ENCODE assay signal across 8 mouse cellular contexts in genomic region chr13:35604061-35604460, GRCm38 (mm10). TPM values are rescaled to one million over a fixed set of nuclear protein-coding genes. Genes with fewer than 3 reads are reported as not detected.
A peak's percentile ranks its signal among the peaks of the same experiment; 100 is the strongest.
DNase-seq lines count a peak whose midpoint lies in the region; ATAC-seq and TF ChIP-seq lines count a peak whose summit lies in the region.

No protein-coding gene starts in this region.

- no peaks in the 10 kb centered on the region for H3K79me3 ChIP-seq in C2C12 (ENCODE audit: low read depth)

- no peaks in the 10 kb centered on the region for H3K9me3 ChIP-seq in heart, embryonic 10.5 days
- H3K9me3 ChIP-seq in limb, embryonic 15.5 days: no peaks in the 10 kb centered on the region
- H3K9me3 ChIP-seq in midbrain, embryonic 11.5 days (ENCODE audit: control insufficient read depth, low read length): no peaks in the 10 kb centered on the region
- H3K9me3 ChIP-seq in hindbrain, embryonic 11.5 days (ENCODE audit: control insufficient read depth, low read length): no peaks in the 10 kb centered on the region

- peak; percentile 96 for DNase-seq in heart, adult 11 months
- DNase-seq in heart, embryonic 10.5 days (ENCODE audit: low spot score): no peak
- DNase-seq in gastrocnemius, adult 18-20 months (ENCODE audit: low spot score): peak; percentile 24
- no peak for DNase-seq in midbrain, embryonic 11.5 days (ENCODE audit: low spot score, missing footprints)
- DNase-seq in testis, postnatal 14 days (ENCODE audit: low spot score): no peak
- no peak for DNase-seq in hindbrain, embryonic 11.5 days (ENCODE audit: low spot score)

- 54% methylated on average over 1 of the region's 1 CpGs for WGBS in heart, embryonic 10.5 days
- WGBS in limb, embryonic 15.5 days: 27% methylated on average over 1 of the region's 1 CpGs
- 100% methylated on average over 1 of the region's 1 CpGs for WGBS in midbrain, embryonic 11.5 days
- WGBS in hindbrain, embryonic 11.5 days: 100% methylated on average over 1 of the region's 1 CpGs

- no peaks in the 10 kb centered on the region for H3K4me1 ChIP-seq in heart, embryonic 10.5 days
- H3K4me1 ChIP-seq in limb, embryonic 15.5 days: peaks cover 7% of the 10 kb centered on the region
- H3K4me1 ChIP-seq in midbrain, embryonic 11.5 days (ENCODE audit: control insufficient read depth, insufficient read depth, low read length): no peaks in the 10 kb centered on the region
- no peaks in the 10 kb centered on the region for H3K4me1 ChIP-seq in hindbrain, embryonic 11.5 days (replicated peaks; ENCODE audit: control insufficient read depth, insufficient read depth, low read length)

- no peak overlapping the region for H3K27ac ChIP-seq in heart, embryonic 10.5 days
- peak overlapping the region; percentile 43; the same call in 1 of the 2 replicates for H3K27ac ChIP-seq in limb, embryonic 15.5 days
- no peak overlapping the region for H3K27ac ChIP-seq in midbrain, embryonic 11.5 days (ENCODE audit: low read depth, low read length)
- no peak overlapping the region for H3K27ac ChIP-seq in hindbrain, embryonic 11.5 days (ENCODE audit: low read depth, low read length)

- H3K27me3 ChIP-seq in heart, embryonic 10.5 days (ENCODE audit: insufficient read depth, poor library complexity, severe bottlenecking): no peaks in the 10 kb centered on the region
- H3K27me3 ChIP-seq in C2C12 (ENCODE audit: control insufficient read depth, insufficient read depth, insufficient read length): no peaks in the 10 kb centered on the region
- H3K27me3 ChIP-seq in limb, embryonic 15.5 days: no peaks in the 10 kb centered on the region
- no peaks in the 10 kb centered on the region for H3K27me3 ChIP-seq in midbrain, embryonic 11.5 days (ENCODE audit: control insufficient read depth, insufficient read depth, low read length)
- no peaks in the 10 kb centered on the region for H3K27me3 ChIP-seq in hindbrain, embryonic 11.5 days (ENCODE audit: control insufficient read depth, insufficient read depth, low read length)

- H3K4me2 ChIP-seq in limb, embryonic 15.5 days: no peak overlapping the region
- no peak overlapping the region for H3K4me2 ChIP-seq in midbrain, embryonic 11.5 days
- no peak overlapping the region for H3K4me2 ChIP-seq in hindbrain, embryonic 11.5 days (replicated peaks; ENCODE audit: low read depth, low read length)

- H3ac ChIP-seq in C2C12 (ENCODE audit: control insufficient read depth, insufficient read length, low read depth): no peak overlapping the region

- no peaks in the 10 kb centered on the region for H3K79me2 ChIP-seq in C2C12 (ENCODE audit: control insufficient read depth, insufficient read depth)

- peak; percentile 80 for ATAC-seq in limb, embryonic 15.5 days (ENCODE audit: insufficient number of reproducible peaks, low FRiP score, low TSS enrichment, low read depth)
- ATAC-seq in midbrain, embryonic 11.5 days (ENCODE audit: low FRiP score): no peak
- ATAC-seq in hindbrain, embryonic 11.5 days (ENCODE audit: low FRiP score): no peak

- H3K36me3 ChIP-seq in heart, embryonic 10.5 days: no peaks in the 10 kb centered on the region
- H3K36me3 ChIP-seq in C2C12 (ENCODE audit: control insufficient read depth, insufficient read depth): no peaks in the 10 kb centered on the region
- no peaks in the 10 kb centered on the region for H3K36me3 ChIP-seq in limb, embryonic 15.5 days
- H3K36me3 ChIP-seq in midbrain, embryonic 11.5 days (ENCODE audit: control insufficient read depth, insufficient read depth, low read length): no peaks in the 10 kb centered on the region
- no peaks in the 10 kb centered on the region for H3K36me3 ChIP-seq in hindbrain, embryonic 11.5 days (ENCODE audit: control insufficient read depth, insufficient read depth, low read length)

- no peak for TF ChIP-seq CTCF in C2C12 (IDR thresholded peaks at IDR 0.05; ENCODE audit: control insufficient read depth, insufficient read depth, insufficient read length)

- no peak overlapping the region for H3K4me3 ChIP-seq in heart, embryonic 10.5 days
- H3K4me3 ChIP-seq in C2C12 (ENCODE audit: insufficient read depth, poor library complexity, severe bottlenecking): no peak overlapping the region
- H3K4me3 ChIP-seq in limb, embryonic 15.5 days: no peak overlapping the region
- no peak overlapping the region for H3K4me3 ChIP-seq in midbrain, embryonic 11.5 days (ENCODE audit: low read depth, low read length)
- H3K4me3 ChIP-seq in hindbrain, embryonic 11.5 days (ENCODE audit: low read depth, low read length): no peak overlapping the region

- H3K9ac ChIP-seq in limb, embryonic 15.5 days: no peak overlapping the region
- H3K9ac ChIP-seq in midbrain, embryonic 11.5 days (ENCODE audit: low read length): no peak overlapping the region
- H3K9ac ChIP-seq in hindbrain, embryonic 11.5 days (ENCODE audit: low read depth, low read length): no peak overlapping the region

TF ChIP-seq in C2C12, 6 proteins besides CTCF, POLR2A, EP300 and RAD21:
- peak; percentile 2 for TF ChIP-seq USF1 (IDR thresholded peaks at IDR 0.05; ENCODE audit: low read depth)
- TF ChIP-seq MAX (IDR thresholded peaks at IDR 0.05): no peak

RNA-seq across cellular contexts. Expression of gene Cdyl, which starts 55.6 kb away (rescaled TPM):
- 14.6 and 15.7 TPM in 2 replicates for polyA plus RNA-seq in heart, embryonic 10.5 days (2016; fragmentation: Nextera tagmentation; extraction: Ambion mirVana)
- 5.2 TPM for polyA plus RNA-seq in C2C12 (2012; fragmentation: generic; extraction: Trizol)
- 1 to 10 TPM; 4.5 to 5.8 TPM for total RNA-seq in gastrocnemius, adult 18-20 months (2021)
- 12.3 and 16.6 TPM in 2 replicates for polyA plus RNA-seq in limb, embryonic 15.5 days (2015; fragmentation: Nextera tagmentation; extraction: Ambion mirVana)
- polyA plus RNA-seq in midbrain, embryonic 11.5 days (2014; fragmentation: Nextera tagmentation; extraction: Ambion mirVana): 11.8 and 13.2 TPM in 2 replicates
- 12.0 and 12.9 TPM in 2 replicates for polyA plus RNA-seq in hindbrain, embryonic 11.5 days (2014; fragmentation: Nextera tagmentation; extraction: Ambion mirVana)

Comparison
In these comparisons a context has a peak if more than half of its experiments do, and no peak if none do; other contexts are left out.
1. DNase-seq: peak in heart, adult 11 months (single experiment) and gastrocnemius, adult 18-20 months (single experiment); none in heart, embryonic 10.5 days (single experiment), midbrain, embryonic 11.5 days (single experiment), testis, postnatal 14 days (single experiment) and hindbrain, embryonic 11.5 days (single experiment).